Mouse (Mus musculus) layer of hippocampus, adult 8-10 months (tissue): ENCODE data around the gene Eml2. TPM values are rescaled to one million over a fixed set of nuclear protein-coding genes. Genes with fewer than 3 reads are reported as not detected.

Source experiments
- DNase-seq, 2 experiments: peaks; one replicate each; pipeline ENCODE4 v3.0.0; 2022; ENCODE audit warnings: low spot score in 2 of 2
- total RNA-seq, 4 experiments: library from RNA; stranded (reverse); gene quantifications; 2 replicates each; pipeline ENCODE4 v1.2.4; 2022

Gene Eml2
- total RNA-seq, 4 experiments from 2014 or later, result 156 to 198 (median 171) TPM

DNA sequence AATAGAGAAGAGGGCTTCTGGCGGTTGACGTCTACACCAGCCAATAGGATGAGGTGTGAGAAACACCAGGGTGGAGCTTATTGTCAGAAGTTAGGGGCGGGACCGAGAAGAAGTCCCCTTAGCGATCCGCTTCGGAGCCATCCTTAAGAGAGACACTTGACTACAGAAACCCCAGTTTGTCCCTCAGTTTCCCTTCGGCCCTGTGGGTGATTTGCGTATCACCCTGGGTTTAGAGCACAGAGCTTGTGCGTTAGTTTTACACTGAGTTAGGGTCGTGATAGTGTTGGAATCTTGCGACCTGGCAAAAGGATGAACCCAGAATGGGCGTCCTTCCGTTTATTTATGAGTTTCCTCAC is 52.5 kb downstream of the Eml2 start:
- DNase-seq, result no peak

- DNase-seq, result no peak
Observed at GRCm38 (mm10) chr7:19229404-19229803, 53.2 kb downstream of the Eml2 start.

DNA sequence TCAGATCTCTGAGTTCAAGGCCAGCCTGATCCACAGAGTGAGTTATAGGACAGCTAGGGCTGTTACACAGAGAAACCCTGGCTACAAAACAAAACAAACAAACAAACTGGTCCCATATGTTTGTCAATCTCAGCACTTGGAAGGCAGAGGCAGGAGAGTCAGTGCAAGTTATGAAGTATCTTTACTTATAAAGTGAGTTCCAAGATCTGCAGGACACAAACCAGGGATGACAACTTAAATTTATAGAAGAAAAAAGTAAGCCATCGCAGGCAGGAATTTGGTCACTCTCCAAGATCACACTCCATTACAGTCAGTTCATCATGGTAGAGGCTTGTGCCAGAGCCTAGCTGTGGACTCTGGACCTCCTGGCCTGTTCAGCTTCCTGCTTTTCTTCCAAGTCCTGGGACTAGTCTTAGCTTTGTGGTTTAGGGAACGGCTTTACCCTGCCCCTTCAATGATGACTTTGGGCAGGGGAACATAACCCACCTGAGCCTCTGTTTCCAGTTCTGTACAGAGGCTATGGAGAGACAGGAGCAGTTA is 53.9 kb downstream of the Eml2 start:
- DNase-seq, result no peak

GRCm38 (mm10) chr7:19230899-19231298 is 54.7 kb downstream of the Eml2 start:
- no peak for DNase-seq

GRCm38 (mm10) chr7:19231849-19232248 is 55.6 kb downstream of the Eml2 start:
- DNase-seq, result no peak

DNA sequence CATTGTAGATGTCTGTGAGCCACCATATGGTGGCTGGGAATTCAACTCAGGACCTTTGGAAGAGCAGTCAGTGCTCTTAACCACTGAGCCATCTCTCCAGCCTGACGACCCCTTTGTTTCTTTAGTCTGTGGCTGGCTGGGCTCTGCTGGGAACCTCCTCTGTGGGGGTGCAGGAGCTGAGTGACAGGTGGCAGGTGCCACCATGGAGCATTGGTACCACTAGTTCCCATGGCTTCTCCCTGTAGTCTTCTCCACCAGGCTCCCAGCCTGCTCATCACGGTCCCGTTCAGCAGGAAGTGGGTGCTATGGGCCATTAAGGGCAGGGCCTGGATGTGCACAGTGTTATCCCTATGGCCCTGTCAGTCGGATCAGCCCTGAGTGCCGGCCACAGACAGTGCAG is 58.4 kb downstream of the Eml2 start:
- DNase-seq, result no peak

- DNase-seq, result no peak
Observed at GRCm38 (mm10) chr7:19235092-19235671, 59.0 kb downstream of the Eml2 start.

- DNase-seq, result no peak
Observed at GRCm38 (mm10) chr7:19236411-19236810, 60.2 kb downstream of the Eml2 start.

DNA sequence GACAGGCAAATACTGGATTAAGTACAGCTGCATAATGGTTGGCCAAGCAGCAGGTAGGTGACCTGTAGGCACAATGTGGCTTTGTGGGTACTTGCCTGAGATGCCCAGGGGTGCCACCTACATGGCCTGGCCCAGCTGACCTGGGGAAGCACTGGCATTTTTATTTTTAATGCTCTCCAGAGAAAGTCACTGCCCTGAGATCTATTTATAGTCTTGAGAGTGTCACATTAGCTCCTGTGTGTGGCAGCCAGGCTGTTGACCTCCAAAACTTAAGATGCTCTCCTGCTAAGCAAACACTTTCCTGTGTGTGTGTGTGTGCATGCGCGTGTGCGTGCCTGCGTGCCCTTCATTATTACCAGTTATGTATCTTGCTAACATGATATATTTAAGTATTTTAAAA is 62.1 kb downstream of the Eml2 start:
- no peak for DNase-seq

DNA sequence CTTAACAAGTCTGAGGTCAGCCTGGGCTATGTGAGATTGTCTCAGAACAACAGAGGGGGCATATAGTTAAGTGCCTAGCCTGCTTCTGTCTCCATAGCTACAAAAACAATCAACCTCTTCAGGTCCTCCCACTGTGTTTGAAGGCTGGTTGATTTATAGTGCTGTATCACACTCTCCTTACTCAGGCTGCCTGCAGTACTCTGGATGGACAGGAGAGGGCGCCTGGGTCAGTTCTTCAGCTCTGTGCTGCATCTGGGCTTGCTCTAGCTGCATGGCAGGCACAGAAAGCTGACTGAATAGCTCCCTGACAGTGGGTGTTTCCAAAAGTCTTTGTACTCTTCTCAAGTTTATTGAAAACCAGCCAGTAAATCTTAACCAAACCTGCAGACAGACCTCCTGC is 63.2 kb downstream of the Eml2 start:
- peak; percentile 84 to 95 for DNase-seq

GRCm38 (mm10) chr7:19239986-19240385 is 63.8 kb downstream of the Eml2 start:
- DNase-seq, result no peak

- DNase-seq, result peak in 1 of 2 experiments; percentile 45
Observed at GRCm38 (mm10) chr7:19240905-19241463, 64.8 kb downstream of the Eml2 start.

- no peak for DNase-seq
Observed at GRCm38 (mm10) chr7:19242005-19242404, 65.8 kb downstream of the Eml2 start.

- DNase-seq, result no peak
Observed at GRCm38 (mm10) chr7:19243858-19244257, 67.6 kb downstream of the Eml2 start.

DNA sequence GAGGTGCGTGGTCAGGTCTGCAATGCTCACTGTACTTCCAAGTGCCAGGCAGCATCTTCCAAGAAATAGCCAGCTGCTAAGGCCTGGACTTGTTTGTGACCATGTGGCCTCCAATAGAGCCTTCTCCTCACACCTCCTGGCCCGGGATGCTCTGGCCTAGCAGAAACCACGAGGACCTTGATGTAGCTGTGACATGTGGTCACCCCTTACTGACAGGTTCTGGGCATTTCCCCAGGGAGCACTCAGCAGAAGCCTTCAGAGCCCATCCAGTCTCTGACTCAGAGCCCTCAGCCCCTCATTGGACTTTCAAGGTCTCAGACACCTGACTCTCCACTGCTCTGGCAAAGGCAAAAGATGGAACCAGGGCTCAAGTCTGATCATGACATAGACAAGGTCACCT is 68.9 kb downstream of the Eml2 start:
- no peak for DNase-seq

- no peak for DNase-seq
Observed at GRCm38 (mm10) chr7:19246855-19247254, 70.6 kb downstream of the Eml2 start.

DNA sequence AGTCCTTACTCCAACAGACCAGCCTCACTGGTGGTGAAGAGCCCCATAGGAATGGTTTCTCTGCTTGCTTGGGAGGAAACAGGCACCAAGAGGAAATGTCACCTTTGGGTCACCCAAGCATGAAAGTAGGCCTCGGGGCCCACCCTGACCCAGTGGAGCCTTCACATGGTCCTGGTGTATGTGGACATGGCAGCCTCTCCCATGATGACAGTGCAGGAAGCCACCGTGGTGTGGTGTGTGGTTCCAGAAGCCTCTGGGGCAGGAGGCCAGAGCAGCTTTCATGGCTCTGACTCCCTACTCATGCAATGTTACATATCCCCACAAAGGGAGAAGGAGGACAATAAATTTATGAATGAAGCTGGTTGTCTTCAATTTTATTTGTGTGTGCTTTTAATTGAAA is 71.3 kb downstream of the Eml2 start:
- DNase-seq, result no peak

- no peak for DNase-seq
Observed at GRCm38 (mm10) chr7:19252078-19252477, 75.9 kb downstream of the Eml2 start.

- DNase-seq, result no peak
Observed at GRCm38 (mm10) chr7:19253437-19253836, 77.2 kb downstream of the Eml2 start.

DNA sequence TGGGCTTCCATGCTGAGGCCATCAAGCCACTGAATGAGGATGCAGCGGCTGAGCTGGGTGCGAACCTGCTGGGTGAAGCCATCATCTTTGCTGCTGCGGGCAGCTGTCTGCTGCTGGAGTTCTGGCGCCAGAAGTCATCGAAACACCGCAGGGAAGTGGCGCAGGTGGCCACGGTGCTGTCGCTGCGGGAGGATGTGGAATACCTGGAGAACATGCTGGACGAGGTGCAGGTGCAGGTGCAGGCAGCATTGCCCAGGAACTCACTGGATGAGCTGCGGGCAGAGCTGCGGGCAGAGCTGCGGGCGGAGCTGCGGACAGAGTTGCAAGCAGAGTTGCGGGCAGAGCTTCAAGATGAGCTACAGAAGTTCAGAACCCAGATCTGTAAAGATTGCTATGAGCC is 79.2 kb downstream of the Eml2 start:
- no peak for DNase-seq
